Mouse (Mus musculus) forebrain, embryonic 11.5 days (tissue): ENCODE results near the gene Unc119. TPM values are rescaled to one million over a fixed set of nuclear protein-coding genes. Genes with fewer than 3 reads are reported as not detected.

Experiments used
- ATAC-seq: fragments of 200-750 bp; cut with Nextera tagmentation; replicated peaks from 2 replicates; pipeline ENCODE4 v1.8.0; 2017; ENCODE audit warnings: moderate TSS enrichment; ENCODE audit not compliant: low FRiP score
- DNase-seq: peaks from one replicate; pipeline ENCODE4 v3.0.0-alpha.2; 2017; ENCODE audit warnings: low spot score
- H3K27ac ChIP-seq: fragments of 300-500 bp; sonication (generic); 2 replicates; pipeline ENCODE4 v1.5.1; 2014; ENCODE audit warnings: low read depth, low read length
- H3K27me3 ChIP-seq: fragments of 300-500 bp; sonication (generic); 2 replicates; pipeline ENCODE4 v1.6.1; 2014; ENCODE audit warnings: mild to moderate bottlenecking, low read length, mixed read lengths; ENCODE audit not compliant: control insufficient read depth, insufficient read depth
- H3K36me3 ChIP-seq: fragments of 300-500 bp; sonication (generic); 2 replicates; pipeline ENCODE4 v1.6.1; 2014; ENCODE audit warnings: mild to moderate bottlenecking, low read length, moderate library complexity, mixed read lengths; ENCODE audit not compliant: control insufficient read depth, insufficient read depth
- H3K4me1 ChIP-seq: fragments of 300-500 bp; sonication (generic); replicated peaks from 2 replicates; pipeline ENCODE4 v1.6.1; 2014; ENCODE audit warnings: low read length, mixed read lengths; ENCODE audit not compliant: control insufficient read depth, insufficient read depth
- H3K4me2 ChIP-seq: fragments of 300-500 bp; sonication (generic); 2 replicates; pipeline ENCODE4 v1.6.1; 2014; ENCODE audit warnings: low read depth, mild to moderate bottlenecking, low read length, moderate library complexity, mixed read lengths; ENCODE audit not compliant: severe bottlenecking
- H3K4me3 ChIP-seq: fragments of 300-500 bp; sonication (generic); 2 replicates; pipeline ENCODE4 v1.5.1; 2014; ENCODE audit warnings: low read depth, low read length
- H3K9ac ChIP-seq: fragments of 300-500 bp; sonication (generic); 2 replicates; pipeline ENCODE4 v1.6.1; 2014; ENCODE audit warnings: low read length
- H3K9me3 ChIP-seq: fragments of 300-500 bp; sonication (generic); 2 replicates; pipeline ENCODE4 v1.6.1; 2016; ENCODE audit warnings: low read length, mixed read lengths; ENCODE audit not compliant: control insufficient read depth
- WGBS: fragments of 180-500 bp; shearing (Covaris S2); extraction: QIAGEN DNeasy Blood & Tissue Kit; methylation state at CpG from one replicate; pipeline ENCODE4 v1.1.7; 2014; 5-methylcytosine and 5-hydroxymethylcytosine counted together
- polyA plus RNA-seq: library from polyadenylated mRNA; unstranded; fragments of >200 nt; fragmentation: Nextera tagmentation; extraction: Ambion mirVana; gene quantifications from 2 replicates; pipeline ENCODE4 v1.2.1, GENCODE M21; 2014

The Unc119 gene
- polyA plus RNA-seq = 73.2 and 77.4 TPM in 2 replicates

GRCm38 (mm10) chr11:78343381-78344327 is at the start of gene Unc119:
Unc119 (plus strand) TSS chr11:78343482.
- H3K9me3 ChIP-seq = no peaks in the 10 kb centered on the region
- ATAC-seq = peak; percentile 81
- peak within 1 kb of the TSS; percentile 88 for H3K4me3 ChIP-seq
- H3K27me3 ChIP-seq = no peaks in the 10 kb centered on the region
- H3K4me1 ChIP-seq = peaks cover 2% of the 10 kb centered on the region; the same call in 1 of the 2 replicates
- peak within 1 kb of the TSS; percentile 72 for H3K27ac ChIP-seq
- peaks cover 3% of the 10 kb centered on the region; the same call in 1 of the 2 replicates for H3K36me3 ChIP-seq
- peak; percentile 90 for DNase-seq
- H3K9ac ChIP-seq = peak within 1 kb of the TSS; percentile 96
- H3K4me2 ChIP-seq = peak within 1 kb of the TSS; percentile 81
- 2% methylated on average over 63 of the region's 66 CpGs for WGBS

- Histone ChIP-seq H3K4me2 (no peak overlapping the region), H3K4me3 (no peak overlapping the region), H3K4me1 (no peaks in the 10 kb centered on the region), H3K27me3 (no peaks in the 10 kb centered on the region), H3K9ac (no peak overlapping the region), H3K9me3 (no peaks in the 10 kb centered on the region), H3K27ac (no peak overlapping the region), H3K36me3 (no peaks in the 10 kb centered on the region; the same call in 1 of the 2 replicates)
- 90% methylated on average over 6 of the region's 6 CpGs for WGBS
- ATAC-seq (no peak), DNase-seq (no peak)
Measured at GRCm38 (mm10) chr11:78294585-78294984, 48.7 kb upstream of the Unc119 start.

GRCm38 (mm10) chr11:78300917-78301316 is 42.4 kb upstream of the Unc119 start:
- DNase-seq = no peak
- Histone ChIP-seq H3K36me3 (peaks cover 5% of the 10 kb centered on the region; the same call in 1 of the 2 replicates), H3K9ac (peak overlapping the region; percentile 74), H3K27ac (no peak overlapping the region; the same call in 1 of the 2 replicates), H3K4me3 (peak overlapping the region; percentile 66), H3K27me3 (no peaks in the 10 kb centered on the region), H3K9me3 (no peaks in the 10 kb centered on the region), H3K4me1 (peaks cover 5% of the 10 kb centered on the region), H3K4me2 (peak overlapping the region; percentile 59)
- 74% methylated on average over 7 of the region's 7 CpGs for WGBS
- peak; percentile 18; the same call in 1 of the 2 replicates for ATAC-seq

- ATAC-seq = peak; percentile 99
- H3K9ac ChIP-seq = peak within 1 kb of the TSS; percentile 74
- peak within 1 kb of the TSS; percentile 59 for H3K4me2 ChIP-seq
- H3K27ac ChIP-seq = peak within 1 kb of the TSS; percentile 37
- no peaks in the 10 kb centered on the region for H3K9me3 ChIP-seq
- no peaks in the 10 kb centered on the region for H3K27me3 ChIP-seq
- H3K4me3 ChIP-seq = peak within 1 kb of the TSS; percentile 66
- peaks cover 5% of the 10 kb centered on the region for H3K4me1 ChIP-seq
- WGBS = under 1% methylated on average over 49 of the region's 49 CpGs
- peak; percentile 94 for DNase-seq
- H3K36me3 ChIP-seq = peaks cover 5% of the 10 kb centered on the region; the same call in 1 of the 2 replicates
Measured at GRCm38 (mm10) chr11:78301357-78302084, 41.8 kb upstream of the Unc119 start, which contains the start of gene Spag5. Spag5 (plus strand) TSS chr11:78301529.

GRCm38 (mm10) chr11:78305272-78305671 is 38.0 kb upstream of the Unc119 start:
- no peak overlapping the region for H3K27ac ChIP-seq
- ATAC-seq (no peak), DNase-seq (no peak)
- H3K4me1 ChIP-seq = peaks cover 5% of the 10 kb centered on the region
- no peak overlapping the region for H3K4me2 ChIP-seq
- H3K9ac ChIP-seq = no peak overlapping the region
- no peak overlapping the region for H3K4me3 ChIP-seq
- 92% methylated on average over 4 of the region's 4 CpGs for WGBS
- no peaks in the 10 kb centered on the region for H3K27me3 ChIP-seq
- peaks cover 18% of the 10 kb centered on the region; the same call in 1 of the 2 replicates for H3K36me3 ChIP-seq
- no peaks in the 10 kb centered on the region for H3K9me3 ChIP-seq

- no peak overlapping the region for H3K27ac ChIP-seq
- no peaks in the 10 kb centered on the region for H3K27me3 ChIP-seq
- no peak for ATAC-seq
- no peaks in the 10 kb centered on the region for H3K4me1 ChIP-seq
- H3K4me3 ChIP-seq = no peak overlapping the region
- 91% methylated on average over 8 of the region's 8 CpGs for WGBS
- no peak for DNase-seq
- no peak overlapping the region for H3K4me2 ChIP-seq
- no peak overlapping the region for H3K9ac ChIP-seq
- no peaks in the 10 kb centered on the region for H3K9me3 ChIP-seq
- H3K36me3 ChIP-seq = peaks cover 31% of the 10 kb centered on the region
Measured at GRCm38 (mm10) chr11:78310861-78311511, 32.3 kb upstream of the Unc119 start.

GRCm38 (mm10) chr11:78313662-78314061 is 29.6 kb upstream of the Unc119 start:
- no peak overlapping the region for H3K27ac ChIP-seq
- H3K4me1 ChIP-seq = no peaks in the 10 kb centered on the region
- DNase-seq (no peak), ATAC-seq (no peak)
- no peak overlapping the region for H3K9ac ChIP-seq
- WGBS = 95% methylated on average over 2 of the region's 2 CpGs
- H3K9me3 ChIP-seq = no peaks in the 10 kb centered on the region
- no peak overlapping the region for H3K4me2 ChIP-seq
- H3K36me3 ChIP-seq = peaks cover 46% of the 10 kb centered on the region
- no peak overlapping the region for H3K4me3 ChIP-seq
- no peaks in the 10 kb centered on the region for H3K27me3 ChIP-seq

- no peaks in the 10 kb centered on the region for H3K27me3 ChIP-seq
- no peak overlapping the region for H3K9ac ChIP-seq
- DNase-seq (no peak), ATAC-seq (no peak)
- H3K27ac ChIP-seq = no peak overlapping the region
- H3K9me3 ChIP-seq = no peaks in the 10 kb centered on the region
- H3K4me3 ChIP-seq = no peak overlapping the region
- no peak overlapping the region for H3K4me2 ChIP-seq
- H3K4me1 ChIP-seq = peaks cover 4% of the 10 kb centered on the region; the same call in 1 of the 2 replicates
- 78% methylated on average over 2 of the region's 2 CpGs for WGBS
- peaks cover 41% of the 10 kb centered on the region for H3K36me3 ChIP-seq
Measured at GRCm38 (mm10) chr11:78318411-78318810, 24.9 kb upstream of the Unc119 start.
